Mouse (Mus musculus): Measurements from ENCODE around the gene Cnih4. TPM values are rescaled to one million over a fixed set of nuclear protein-coding genes. Genes with fewer than 3 reads are reported as not detected.

The Cnih4 gene
- polyA plus RNA-seq, 1 experiment from 2014 or later = 145 TPM

GRCm38 (mm10) chr1:181143609-181143949 lies 914 bp upstream of the Cnih4 start:
- peaks cover 0 to 16% of the 10 kb centered on the region in 2 experiments; a peak in 1 of 4 replicates for H3K4me1 ChIP-seq (ENCODE audit: control insufficient read depth in 2 of 2, insufficient read depth in 2 of 2, low read length in 2 of 2)
- H3K9ac ChIP-seq (ENCODE audit: low read length) = peak overlapping the region; percentile 82
- H3K9me3 ChIP-seq (ENCODE audit: control insufficient read depth, low read length) = no peaks in the 10 kb centered on the region
- ATAC-seq (ENCODE audit: insufficient number of reproducible peaks, insufficient read depth, low FRiP score, low read depth) = peak; percentile 41
- H3K27ac ChIP-seq (replicated peaks in 1 of 2; ENCODE audit: control insufficient read depth in 1 of 2, insufficient read depth in 1 of 2, low read depth in 2 of 2, low read length in 2 of 2) = peak overlapping the region in 1 of 2 experiments; percentile 89; a peak in 2 of 4 replicates
- peak overlapping the region; percentile 85 for H3K4me2 ChIP-seq (ENCODE audit: low read length)
- WGBS = under 1% methylated on average over 12 of the region's 12 CpGs
- H3K4me3 ChIP-seq (ENCODE audit: control insufficient read depth in 1 of 2, insufficient read depth in 1 of 2, low read depth in 1 of 2, low read length in 2 of 2) = peak overlapping the region; percentile 62 to 74
- no peaks in the 10 kb centered on the region for H3K27me3 ChIP-seq (ENCODE audit: control insufficient read depth, insufficient read depth, low read length)
- H3K36me3 ChIP-seq (ENCODE audit: control insufficient read depth, insufficient read depth, low read length) = peaks cover 31% of the 10 kb centered on the region

- Histone ChIP-seq H3K27ac (replicated peaks in 1 of 2; ENCODE audit: control insufficient read depth in 1 of 2, insufficient read depth in 1 of 2, low read depth in 2 of 2, low read length in 2 of 2) (peak overlapping the region; percentile 89 to 93; a peak in 3 of 4 replicates), H3K36me3 (ENCODE audit: control insufficient read depth, insufficient read depth, low read length) (peaks cover 19% of the 10 kb centered on the region)
- WGBS = 10% methylated on average over 12 of the region's 12 CpGs
Measured at GRCm38 (mm10) chr1:181144966-181145365, 473 bp downstream of the Cnih4 start.

GRCm38 (mm10) chr1:181146187-181146586 lies 1.7 kb downstream of the Cnih4 start:
- H3K9ac ChIP-seq (ENCODE audit: low read length) = no peak overlapping the region
- H3K4me3 ChIP-seq (ENCODE audit: control insufficient read depth in 1 of 2, insufficient read depth in 1 of 2, low read depth in 1 of 2, low read length in 2 of 2) = no peak overlapping the region
- H3K27ac ChIP-seq (replicated peaks in 1 of 2; ENCODE audit: control insufficient read depth in 1 of 2, insufficient read depth in 1 of 2, low read depth in 2 of 2, low read length in 2 of 2) = no peak overlapping the region
- H3K36me3 ChIP-seq (ENCODE audit: control insufficient read depth, insufficient read depth, low read length) = peaks cover 11% of the 10 kb centered on the region
- ATAC-seq (ENCODE audit: insufficient number of reproducible peaks, insufficient read depth, low FRiP score, low read depth) = no peak
- H3K4me2 ChIP-seq (ENCODE audit: low read length) = no peak overlapping the region
- no peaks in the 10 kb centered on the region for H3K9me3 ChIP-seq (ENCODE audit: control insufficient read depth, low read length)
- H3K4me1 ChIP-seq (ENCODE audit: control insufficient read depth in 2 of 2, insufficient read depth in 2 of 2, low read length in 2 of 2) = peaks cover 0 to 19% of the 10 kb centered on the region in 2 experiments; a peak in 1 of 4 replicates
- H3K27me3 ChIP-seq (ENCODE audit: control insufficient read depth, insufficient read depth, low read length) = no peaks in the 10 kb centered on the region
- 82% methylated on average over 2 of the region's 2 CpGs for WGBS

More at GRCm38 (mm10) chr1:181144966-181145365, 473 bp downstream of the Cnih4 start:
- Histone ChIP-seq H3K27me3 (ENCODE audit: control insufficient read depth, insufficient read depth, low read length) (no peaks in the 10 kb centered on the region), H3K4me1 (ENCODE audit: control insufficient read depth in 2 of 2, insufficient read depth in 2 of 2, low read length in 2 of 2) (peaks cover 0 to 16% of the 10 kb centered on the region in 2 experiments; a peak in 1 of 4 replicates), H3K9ac (ENCODE audit: low read length) (peak overlapping the region; percentile 79), H3K9me3 (ENCODE audit: control insufficient read depth, low read length) (no peaks in the 10 kb centered on the region), H3K4me3 (ENCODE audit: control insufficient read depth in 1 of 2, insufficient read depth in 1 of 2, low read depth in 1 of 2, low read length in 2 of 2) (peak overlapping the region; percentile 62 to 74), H3K4me2 (ENCODE audit: low read length) (peak overlapping the region; percentile 87)
- ATAC-seq (ENCODE audit: insufficient number of reproducible peaks, insufficient read depth, low FRiP score, low read depth) = no peak

GRCm38 (mm10) chr1:181148540-181148939 lies 4.0 kb downstream of the Cnih4 start:
- Histone ChIP-seq H3K4me1 (ENCODE audit: control insufficient read depth in 2 of 2, insufficient read depth in 2 of 2, low read length in 2 of 2) (peaks cover 0 to 22% of the 10 kb centered on the region in 2 experiments; a peak in 2 of 4 replicates), H3K9me3 (ENCODE audit: control insufficient read depth, low read length) (no peaks in the 10 kb centered on the region)
- WGBS = 57% methylated on average over 5 of the region's 5 CpGs

GRCm38 (mm10) chr1:181149373-181150017 lies 5.0 kb downstream of the Cnih4 start:
- H3K27me3 ChIP-seq (ENCODE audit: control insufficient read depth, insufficient read depth, low read length) = no peaks in the 10 kb centered on the region
- H3K36me3 ChIP-seq (ENCODE audit: control insufficient read depth, insufficient read depth, low read length) = peaks cover 13% of the 10 kb centered on the region
- no peak overlapping the region for H3K9ac ChIP-seq (ENCODE audit: low read length)
- no peaks in the 10 kb centered on the region for H3K9me3 ChIP-seq (ENCODE audit: control insufficient read depth, low read length)
- H3K4me3 ChIP-seq (ENCODE audit: control insufficient read depth in 1 of 2, insufficient read depth in 1 of 2, low read depth in 1 of 2, low read length in 2 of 2) = no peak overlapping the region
- WGBS = 72% methylated on average over 3 of the region's 3 CpGs
- no peak overlapping the region for H3K27ac ChIP-seq (replicated peaks in 1 of 2; ENCODE audit: control insufficient read depth in 1 of 2, insufficient read depth in 1 of 2, low read depth in 2 of 2, low read length in 2 of 2)
- no peak overlapping the region for H3K4me2 ChIP-seq (ENCODE audit: low read length)
- no peak for ATAC-seq (ENCODE audit: insufficient number of reproducible peaks, insufficient read depth, low FRiP score, low read depth)
- peaks cover 0 to 22% of the 10 kb centered on the region in 2 experiments; a peak in 2 of 4 replicates for H3K4me1 ChIP-seq (ENCODE audit: control insufficient read depth in 2 of 2, insufficient read depth in 2 of 2, low read length in 2 of 2)

More at GRCm38 (mm10) chr1:181148540-181148939, 4.0 kb downstream of the Cnih4 start:
- ATAC-seq (ENCODE audit: insufficient number of reproducible peaks, insufficient read depth, low FRiP score, low read depth) = no peak
- Histone ChIP-seq H3K9ac (ENCODE audit: low read length) (no peak overlapping the region), H3K27me3 (ENCODE audit: control insufficient read depth, insufficient read depth, low read length) (no peaks in the 10 kb centered on the region), H3K4me2 (ENCODE audit: low read length) (no peak overlapping the region), H3K27ac (replicated peaks in 1 of 2; ENCODE audit: control insufficient read depth in 1 of 2, insufficient read depth in 1 of 2, low read depth in 2 of 2, low read length in 2 of 2) (no peak overlapping the region), H3K4me3 (ENCODE audit: control insufficient read depth in 1 of 2, insufficient read depth in 1 of 2, low read depth in 1 of 2, low read length in 2 of 2) (no peak overlapping the region), H3K36me3 (ENCODE audit: control insufficient read depth, insufficient read depth, low read length) (peaks cover 4% of the 10 kb centered on the region; the same call in 1 of the 2 replicates)

GRCm38 (mm10) chr1:181150431-181150826 lies 5.9 kb downstream of the Cnih4 start:
- H3K27ac ChIP-seq (replicated peaks in 1 of 2; ENCODE audit: control insufficient read depth in 1 of 2, insufficient read depth in 1 of 2, low read depth in 2 of 2, low read length in 2 of 2) = no peak overlapping the region
- 60% methylated on average over 3 of the region's 3 CpGs for WGBS
- peaks cover 0 to 18% of the 10 kb centered on the region in 2 experiments; a peak in 2 of 4 replicates for H3K4me1 ChIP-seq (ENCODE audit: control insufficient read depth in 2 of 2, insufficient read depth in 2 of 2, low read length in 2 of 2)
- H3K27me3 ChIP-seq (ENCODE audit: control insufficient read depth, insufficient read depth, low read length) = no peaks in the 10 kb centered on the region
- H3K4me2 ChIP-seq (ENCODE audit: low read length) = peak overlapping the region; percentile 71; the same call in 1 of the 2 replicates
- ATAC-seq (ENCODE audit: insufficient number of reproducible peaks, insufficient read depth, low FRiP score, low read depth) = no peak
- no peaks in the 10 kb centered on the region for H3K9me3 ChIP-seq (ENCODE audit: control insufficient read depth, low read length)
- no peak overlapping the region for H3K9ac ChIP-seq (ENCODE audit: low read length)
- peak overlapping the region in 1 of 2 experiments; percentile 98; a peak in 2 of 4 replicates for H3K4me3 ChIP-seq (ENCODE audit: control insufficient read depth in 1 of 2, insufficient read depth in 1 of 2, low read depth in 1 of 2, low read length in 2 of 2)
- H3K36me3 ChIP-seq (ENCODE audit: control insufficient read depth, insufficient read depth, low read length) = peaks cover 23% of the 10 kb centered on the region

GRCm38 (mm10) chr1:181150827-181151534 lies 6.5 kb downstream of the Cnih4 start:
- peak; percentile 86 for ATAC-seq (ENCODE audit: insufficient number of reproducible peaks, insufficient read depth, low FRiP score, low read depth)
- Histone ChIP-seq H3K27ac (replicated peaks in 1 of 2; ENCODE audit: control insufficient read depth in 1 of 2, insufficient read depth in 1 of 2, low read depth in 2 of 2, low read length in 2 of 2) (peak overlapping the region; percentile 87 to 88), H3K36me3 (ENCODE audit: control insufficient read depth, insufficient read depth, low read length) (peaks cover 27% of the 10 kb centered on the region), H3K4me1 (ENCODE audit: control insufficient read depth in 2 of 2, insufficient read depth in 2 of 2, low read length in 2 of 2) (peaks cover 0 to 13% of the 10 kb centered on the region in 2 experiments; a peak in 2 of 4 replicates), H3K27me3 (ENCODE audit: control insufficient read depth, insufficient read depth, low read length) (no peaks in the 10 kb centered on the region), H3K4me3 (ENCODE audit: control insufficient read depth in 1 of 2, insufficient read depth in 1 of 2, low read depth in 1 of 2, low read length in 2 of 2) (peak overlapping the region; percentile 76 to 98), H3K4me2 (ENCODE audit: low read length) (peak overlapping the region; percentile 71), H3K9me3 (ENCODE audit: control insufficient read depth, low read length) (no peaks in the 10 kb centered on the region), H3K9ac (ENCODE audit: low read length) (peak overlapping the region; percentile 96)
- under 1% methylated on average over 53 of the region's 59 CpGs for WGBS
